Mouse (Mus musculus) heart, adult 2 months (tissue): Measurements from ENCODE around the gene Uts2.

ENCODE experiments used
- CTCF ChIP-seq: fragments of 200-600 bp; IDR thresholded peaks from 2 replicates; pipeline ENCODE4 v1.8.1; 2022; ENCODE audit warnings: antibody characterized with exemption, mild to moderate bottlenecking, moderate library complexity
- EP300 ChIP-seq: fragments of 200-500 bp; IDR thresholded peaks from 2 replicates; pipeline ENCODE4 v1.6.1; 2011; ENCODE audit warnings: low read depth, low read length, control low read depth; ENCODE audit not compliant: insufficient read depth
- POLR2A ChIP-seq: fragments of 200-500 bp; IDR thresholded peaks from 2 replicates; pipeline ENCODE4 v1.6.1; 2011; ENCODE audit warnings: mild to moderate bottlenecking, low read depth, low read length, control low read depth; ENCODE audit not compliant: insufficient read depth

DNA sequence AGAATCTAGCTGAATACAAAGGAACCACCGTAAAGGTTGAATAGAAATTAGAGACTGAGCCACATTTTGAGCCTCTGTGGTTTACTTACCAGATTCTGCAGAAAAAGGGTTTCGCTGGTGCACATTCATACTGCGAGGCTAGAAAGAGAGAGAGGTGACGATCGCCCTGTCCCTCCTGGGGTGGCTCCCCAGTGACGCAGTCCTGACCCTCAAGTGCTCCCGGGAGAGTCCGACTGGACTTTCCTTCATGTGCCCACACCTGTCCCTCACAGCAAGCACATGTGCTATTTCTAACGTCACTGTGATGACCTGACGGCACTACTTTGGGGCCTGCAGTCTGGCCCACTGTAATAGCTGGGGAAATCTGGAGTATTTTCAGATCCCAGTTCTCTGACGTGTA, 40.9 kb downstream of the Uts2 start:
- no peak for TF ChIP-seq CTCF
- TF ChIP-seq EP300, result no peak
- no peak for TF ChIP-seq POLR2A
